Mouse (Mus musculus) layer of hippocampus, postnatal 25 days (tissue): Measurements from ENCODE around the gene Ang. TPM values are rescaled to one million over a fixed set of nuclear protein-coding genes. Genes with fewer than 3 reads are reported as not detected.
A peak's percentile ranks its signal among the peaks of the same experiment; 100 is the strongest.

Source experiments
- DNase-seq, 2 experiments: peaks; one replicate each; pipeline ENCODE4 v3.0.0; 2022; ENCODE audit warnings: mixed read lengths in 2 of 2, low spot score in 1 of 2; ENCODE audit errors: extremely low spot score in 1 of 2
- total RNA-seq, 2 experiments: library from RNA; stranded (reverse); gene quantifications; 2 replicates each; pipeline ENCODE4 v1.2.3; 2021

Ang gene
- total RNA-seq, 2 experiments from 2014 or later: 3.4 to 4.7 TPM

GRCm38 (mm10) chr14:51088166-51088969, 2.6 kb upstream of the Ang start:
- peak; percentile 70 to 88 for DNase-seq

GRCm38 (mm10) chr14:51088970-51089673, 1.8 kb upstream of the Ang start:
- DNase-seq: peak; percentile 96 to 98

- DNase-seq: no peak
These were observed 1.3 kb upstream of the Ang start for GRCm38 (mm10) chr14:51089674-51090076.

- peak; percentile 78 to 87 for DNase-seq
These were observed 721 bp upstream of the Ang start for GRCm38 (mm10) chr14:51090077-51090781.

DNA sequence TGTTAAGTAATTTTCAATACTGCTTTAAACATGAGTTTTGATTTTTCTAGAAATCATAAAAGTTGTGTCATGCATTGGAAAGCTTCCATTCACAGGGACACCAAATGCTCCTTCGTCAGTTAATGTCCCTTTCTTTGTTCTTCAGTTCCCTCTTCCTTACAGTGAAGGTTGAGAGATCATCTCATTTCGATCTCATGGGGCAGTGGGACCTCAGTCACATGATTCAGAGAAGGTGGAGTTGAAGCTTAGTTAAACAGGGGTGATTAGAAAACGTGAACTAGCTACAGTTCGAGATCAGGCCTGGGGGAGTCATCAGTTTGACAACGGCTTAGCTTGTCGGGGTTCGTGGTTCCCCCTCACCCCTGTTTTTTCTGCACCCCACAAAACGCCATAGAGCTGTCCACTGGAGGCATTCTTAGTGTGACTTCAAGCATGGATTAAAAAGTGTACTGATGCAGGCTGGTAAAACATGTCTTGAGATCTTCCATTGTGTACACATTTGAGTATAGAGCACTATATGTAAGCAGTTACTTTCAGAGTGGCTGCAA, 1.2 kb downstream of the Ang start:
- no peak for DNase-seq

DNA sequence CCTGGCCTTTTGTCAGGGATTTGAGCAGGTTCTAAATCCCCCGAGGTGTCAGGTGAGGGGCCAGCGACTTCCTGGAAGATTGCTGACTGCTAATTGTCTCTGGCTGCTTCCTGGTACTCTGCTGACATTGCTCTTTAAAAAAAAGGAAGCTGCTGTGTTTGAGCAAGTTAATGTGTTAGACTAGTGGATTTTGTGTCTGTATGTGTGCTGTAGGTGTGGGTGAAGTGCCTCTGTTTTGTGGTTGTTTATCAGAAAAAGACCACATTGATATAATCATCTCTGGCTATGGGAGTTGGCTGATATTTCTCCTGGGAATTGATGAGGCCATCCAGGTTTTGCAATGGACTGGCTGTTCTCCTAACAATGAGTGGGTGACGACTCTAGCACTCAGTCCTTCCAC, 2.5 kb downstream of the Ang start:
- DNase-seq: no peak

- DNase-seq: no peak
These were observed 3.3 kb downstream of the Ang start for GRCm38 (mm10) chr14:51094096-51094875.

DNA sequence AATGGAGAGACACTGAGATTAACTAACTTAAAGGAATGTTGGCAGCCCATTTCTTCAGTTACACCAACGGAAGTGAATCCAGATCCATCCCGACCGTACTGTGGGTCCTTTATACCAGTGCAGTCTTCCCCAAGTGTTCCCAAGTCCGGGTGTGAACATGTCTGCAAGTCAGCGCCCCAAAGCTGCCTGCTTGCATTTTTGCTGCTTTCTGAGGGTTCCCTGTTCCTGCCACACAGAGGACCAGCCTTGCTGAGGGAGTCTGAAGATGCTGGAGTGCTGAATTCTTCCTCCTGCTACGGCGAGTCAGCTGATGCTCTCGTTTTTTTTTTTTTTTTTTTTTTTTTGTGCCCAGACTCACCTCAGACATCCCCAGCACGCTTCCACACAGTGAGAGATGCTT, 4.0 kb downstream of the Ang start:
- no peak for DNase-seq

GRCm38 (mm10) chr14:51095736-51096524, 5.0 kb downstream of the Ang start:
- no peak for DNase-seq

DNA sequence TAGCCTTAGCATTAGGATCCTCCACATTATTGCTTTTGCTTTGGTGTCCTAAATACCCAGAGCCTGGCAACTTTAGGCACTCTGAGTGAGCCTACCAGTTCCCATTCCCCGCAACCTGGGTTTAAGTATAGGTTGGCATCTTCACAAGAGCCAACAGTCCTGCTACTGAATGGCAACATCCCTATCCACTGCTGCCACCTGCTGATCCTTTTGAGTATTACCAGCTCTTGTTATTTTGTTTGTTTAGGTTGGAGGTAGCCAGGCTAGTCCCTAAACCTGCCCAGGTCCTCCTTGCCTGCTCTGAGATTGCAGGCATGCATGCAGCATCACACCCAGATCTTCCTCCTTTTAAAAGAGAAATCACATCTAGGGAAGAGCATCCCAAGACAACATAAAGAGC, 7.3 kb downstream of the Ang start:
- DNase-seq: peak; percentile 72 to 87

GRCm38 (mm10) chr14:51098921-51099320, 8.0 kb downstream of the Ang start:
- no peak for DNase-seq

DNA sequence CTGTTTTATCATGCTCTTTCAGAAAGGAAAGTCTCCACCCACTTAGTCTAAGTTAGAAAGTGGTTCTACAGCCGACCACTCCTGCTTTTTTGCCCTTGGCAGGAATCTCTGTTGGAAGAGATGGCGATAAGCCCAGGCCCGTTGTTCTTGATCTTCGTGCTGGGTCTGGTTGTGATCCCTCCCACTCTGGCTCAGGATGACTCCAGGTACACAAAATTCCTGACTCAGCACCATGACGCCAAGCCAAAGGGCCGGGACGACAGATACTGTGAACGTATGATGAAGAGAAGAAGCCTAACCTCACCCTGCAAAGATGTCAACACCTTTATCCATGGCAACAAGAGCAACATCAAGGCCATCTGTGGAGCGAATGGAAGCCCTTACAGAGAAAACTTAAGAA, 10.3 kb downstream of the Ang start:
- DNase-seq: no peak

DNA sequence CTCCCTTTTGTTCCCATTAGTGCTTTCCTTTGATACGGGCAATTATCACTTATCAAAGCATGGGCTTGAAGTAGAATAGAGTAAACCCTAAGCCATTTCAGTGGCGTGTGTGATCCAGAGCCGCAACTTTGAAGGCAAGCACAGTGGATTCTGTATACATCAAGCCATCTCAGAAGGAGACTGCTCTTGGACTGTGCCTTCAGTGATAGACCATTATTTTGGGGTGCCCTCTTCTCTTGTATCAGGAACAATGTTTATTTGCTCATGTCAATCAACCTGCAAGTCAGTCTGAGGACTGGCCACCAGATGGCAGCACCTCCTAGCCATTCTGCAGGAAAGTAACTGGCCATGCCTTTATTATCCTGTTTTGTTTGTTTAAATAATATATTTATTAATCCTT, 12.3 kb downstream of the Ang start:
- DNase-seq: peak; percentile 67 to 95

- DNase-seq: no peak
These were observed 13.4 kb downstream of the Ang start for GRCm38 (mm10) chr14:51104366-51104765.

DNA sequence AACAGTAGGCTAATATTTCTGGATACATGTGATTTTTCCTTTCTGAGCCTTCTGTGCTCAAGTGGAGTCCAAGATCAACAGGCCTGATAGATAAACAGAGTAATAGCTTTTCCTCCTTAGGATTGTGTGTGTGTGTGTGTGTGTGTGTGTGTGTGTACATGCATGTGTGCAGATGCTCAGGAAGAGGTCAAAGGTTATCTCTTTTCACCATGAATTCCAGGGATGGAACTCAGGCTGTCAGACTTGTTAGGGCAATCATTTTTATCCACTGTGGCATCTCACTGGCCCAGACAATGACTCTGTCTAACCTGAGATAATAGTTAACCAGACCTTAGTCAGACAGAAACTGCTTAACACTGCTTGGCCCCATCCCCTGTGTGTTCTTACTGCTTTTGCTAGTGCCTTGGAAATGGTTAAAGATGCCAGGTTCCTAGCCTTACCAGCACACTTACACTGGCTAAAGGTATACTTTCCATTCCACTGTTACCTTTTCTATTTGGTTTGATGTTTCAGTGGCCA, 15.6 kb downstream of the Ang start:
- DNase-seq: no peak

- DNase-seq: no peak
These were observed 21.0 kb downstream of the Ang start for GRCm38 (mm10) chr14:51111966-51112365.

DNA sequence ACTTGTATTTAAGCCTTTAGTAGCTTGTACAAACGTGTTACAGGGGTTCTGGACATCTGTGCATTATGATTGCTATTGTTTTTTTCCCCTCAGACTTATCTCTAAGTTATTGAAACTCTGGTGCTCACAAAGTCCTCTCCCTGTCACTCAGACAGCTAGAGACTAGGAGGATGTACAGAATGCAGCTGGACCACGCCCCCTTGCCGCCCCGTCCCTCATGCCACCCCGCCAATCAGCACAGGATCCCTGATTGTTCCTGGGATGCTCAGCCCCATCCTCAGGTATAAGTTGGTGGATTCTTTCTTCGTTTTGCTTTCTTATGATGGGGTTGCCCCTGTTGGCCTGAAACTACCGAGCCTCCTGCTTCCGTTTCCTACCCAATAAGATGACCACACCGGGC, 22.5 kb downstream of the Ang start:
- DNase-seq: no peak

DNA sequence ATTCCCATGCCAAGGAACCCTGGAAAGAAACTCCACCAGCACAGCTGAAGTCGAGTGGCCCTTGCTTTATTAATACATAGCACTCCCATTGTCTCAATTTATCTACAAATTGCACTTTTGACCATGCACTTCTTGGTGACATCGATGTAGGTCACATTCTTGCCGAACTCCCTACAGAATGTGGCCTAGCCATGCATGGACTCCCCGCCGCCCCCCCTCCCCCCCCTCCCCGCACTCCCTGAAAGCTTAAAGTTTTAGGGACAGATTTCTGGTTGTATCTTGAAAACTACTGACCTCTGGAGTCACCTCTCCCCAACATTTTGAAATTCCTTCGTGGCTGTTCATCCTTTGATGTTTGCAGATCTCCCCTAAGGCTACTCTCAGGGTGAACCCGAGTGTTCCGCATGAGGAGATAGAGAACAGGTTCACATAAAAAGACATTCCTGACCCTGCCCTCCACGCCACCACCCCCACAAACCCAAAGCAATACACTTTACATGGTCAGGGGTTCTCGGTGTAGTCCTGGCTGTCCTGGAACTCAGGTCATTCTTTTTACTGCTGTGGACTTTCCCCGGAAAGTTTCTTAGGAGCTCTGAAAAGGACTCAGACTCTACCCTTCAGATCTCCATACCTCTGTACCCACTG, 23.1 kb downstream of the Ang start, which contains the start of gene Eddm3b:
TSS of gene Eddm3b (plus strand) at position 511 of the 645 bp plus-strand sequence.
- DNase-seq: no peak

DNA sequence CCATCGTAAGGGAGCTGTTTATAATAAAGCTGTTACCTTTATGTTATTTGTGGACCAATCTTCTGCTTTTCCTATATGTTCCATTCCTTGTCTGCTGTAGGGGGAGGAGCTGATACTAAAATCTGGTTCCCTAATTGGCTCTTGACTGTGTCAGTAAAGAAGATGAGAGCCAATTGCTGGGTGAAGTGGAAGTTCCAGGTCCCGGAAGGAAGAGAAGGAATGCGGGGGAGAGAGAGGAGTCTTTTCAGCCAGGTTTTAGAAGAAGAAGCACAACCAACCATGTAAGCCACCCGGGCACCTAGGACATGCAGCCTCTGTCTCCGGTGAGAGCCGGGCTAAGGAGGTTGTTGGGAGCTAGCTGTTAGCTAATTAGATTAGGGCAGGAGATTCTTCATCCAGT, 34.7 kb downstream of the Ang start:
- DNase-seq: no peak
